Mouse (Mus musculus) ovary, postnatal 10 days (tissue): ENCODE measurements around the gene Sipa1l3.

ENCODE experiments used
- DNase-seq: peaks from one replicate; pipeline ENCODE4 v3.0.0; 2022; ENCODE audit warnings: low spot score

The Sipa1l3 gene

DNA sequence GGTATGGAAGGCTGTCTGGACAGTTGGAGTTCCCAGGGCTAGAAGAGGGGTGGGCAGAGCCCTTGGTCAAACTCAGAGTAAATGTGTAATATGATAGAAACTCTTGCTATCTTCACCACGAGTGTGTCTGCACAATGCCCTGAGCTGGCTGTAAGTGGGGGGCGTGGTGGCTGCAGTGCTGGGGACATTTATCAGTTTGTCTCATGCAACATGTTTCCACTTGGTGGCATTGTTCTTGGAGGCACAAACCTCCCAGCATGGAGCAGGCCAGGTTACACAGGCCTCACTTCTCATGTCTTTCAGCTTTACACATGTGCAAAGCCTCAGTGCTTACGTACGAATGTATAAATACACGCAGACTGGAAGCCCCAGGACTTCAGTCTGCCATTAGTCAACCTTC lies 146.3 kb downstream of the Sipa1l3 start:
- DNase-seq = no peak

DNA sequence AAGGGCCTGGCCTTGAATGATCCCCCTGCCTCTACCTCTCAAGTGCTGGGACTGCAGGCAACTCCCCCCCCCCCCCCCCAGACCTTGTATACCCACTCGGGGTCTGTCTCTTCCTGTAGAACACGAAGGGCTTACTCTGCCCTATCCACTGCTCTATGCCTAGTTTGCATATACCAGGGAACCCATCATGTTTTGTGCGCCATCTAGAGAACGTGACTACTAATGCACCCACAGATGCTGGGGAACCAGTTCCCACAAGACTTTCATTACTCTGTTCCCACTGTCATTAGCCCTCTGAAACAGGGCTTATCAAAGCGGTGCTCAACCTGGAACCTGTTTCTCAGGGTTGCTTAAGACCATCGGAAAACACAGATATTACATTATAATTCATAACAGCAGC lies 148.4 kb downstream of the Sipa1l3 start:
- DNase-seq = no peak

DNA sequence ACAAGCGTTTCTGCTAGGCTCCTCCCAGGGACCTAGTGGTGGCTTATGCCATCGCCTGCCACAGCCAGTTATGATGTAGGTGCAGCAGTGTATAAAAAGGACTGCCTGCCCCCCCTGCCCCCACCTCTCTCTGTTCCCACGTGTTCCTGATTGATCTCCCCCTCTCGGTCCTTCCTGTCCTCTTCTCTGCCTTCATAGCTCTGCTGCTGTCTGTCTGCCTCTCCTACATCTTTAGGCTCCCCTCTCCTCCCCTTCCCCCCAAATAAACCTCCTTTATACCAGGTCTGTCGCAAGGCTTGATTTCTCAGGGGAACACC lies 150.5 kb downstream of the Sipa1l3 start:
- no peak for DNase-seq

DNA sequence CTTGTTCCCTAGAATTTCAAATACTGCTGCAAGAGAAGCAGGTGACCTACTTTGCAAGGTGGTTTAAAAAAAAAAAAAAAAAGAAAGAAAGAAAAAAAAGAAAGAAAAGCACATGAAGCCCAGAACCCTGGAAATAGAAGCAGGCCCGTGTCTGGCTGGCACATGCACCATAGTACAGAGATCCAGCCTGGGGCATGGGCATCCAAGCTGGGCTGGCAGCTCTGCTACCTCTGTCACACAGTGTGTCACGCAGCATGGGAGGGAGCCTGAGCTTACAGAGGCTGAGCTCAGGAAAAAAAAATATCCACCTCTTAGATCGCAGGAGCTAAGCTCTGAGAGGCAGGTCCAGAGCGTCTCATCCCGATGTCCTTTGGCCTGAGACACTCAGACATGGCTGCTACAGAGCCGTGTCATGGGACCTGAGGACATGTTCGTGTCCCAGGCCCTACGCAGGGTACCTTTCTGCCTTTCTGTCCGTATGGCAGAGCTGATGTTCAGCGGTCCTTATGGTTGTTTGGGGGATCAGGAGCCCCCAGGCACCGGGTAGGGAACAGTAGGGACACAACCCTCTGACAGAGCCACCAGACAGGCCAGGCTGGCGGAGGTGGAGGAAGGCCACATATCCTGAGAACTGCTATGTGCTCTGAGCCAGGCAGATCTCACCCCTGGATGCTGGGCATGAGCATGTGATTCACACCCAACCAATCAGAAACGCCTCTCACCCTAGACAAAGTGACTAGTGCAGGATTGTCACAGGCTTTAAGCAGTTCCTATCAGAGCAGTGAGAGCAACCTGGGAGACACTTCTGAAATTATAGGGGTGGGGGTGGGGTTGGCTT lies 151.1 kb downstream of the Sipa1l3 start:
- no peak for DNase-seq

DNA sequence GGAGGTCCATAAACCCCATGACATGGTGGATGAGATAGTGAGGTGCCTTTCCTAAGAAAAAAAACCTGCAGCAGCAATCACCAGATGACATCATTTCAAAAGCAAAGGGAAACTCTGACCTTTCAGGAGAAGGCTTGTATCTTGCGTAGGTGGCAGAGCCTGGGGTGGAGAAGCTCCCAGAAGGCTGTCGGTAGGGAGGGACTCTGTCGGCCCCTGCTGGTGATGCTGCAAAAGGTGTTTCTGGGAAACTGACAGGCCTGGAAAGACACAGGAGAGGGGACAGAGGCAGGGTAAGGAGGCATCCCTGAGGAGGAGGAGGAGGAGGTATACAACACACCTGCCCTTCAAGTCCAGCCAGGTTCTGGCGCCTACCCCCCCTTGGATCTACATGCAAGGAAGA lies 154.4 kb downstream of the Sipa1l3 start:
- no peak for DNase-seq

DNA sequence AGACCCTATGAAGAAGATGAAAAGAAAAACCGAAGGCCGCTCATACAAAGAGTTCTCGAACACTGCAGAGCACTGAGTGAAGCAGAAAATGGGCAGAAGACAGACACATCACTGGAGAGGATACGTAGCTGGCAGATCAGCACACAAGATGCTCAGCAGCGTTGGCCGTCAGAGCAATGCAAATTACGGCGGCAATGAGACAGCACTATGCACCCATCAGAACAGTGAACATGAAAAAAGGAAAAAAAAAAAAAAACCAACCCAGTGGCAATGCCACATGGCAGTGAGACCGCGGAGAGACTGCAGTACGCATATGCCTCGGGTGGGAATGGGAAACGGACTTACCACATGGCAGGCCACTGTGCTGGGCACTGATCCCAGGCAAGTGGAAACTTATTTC lies 156.9 kb downstream of the Sipa1l3 start:
- DNase-seq = no peak

DNA sequence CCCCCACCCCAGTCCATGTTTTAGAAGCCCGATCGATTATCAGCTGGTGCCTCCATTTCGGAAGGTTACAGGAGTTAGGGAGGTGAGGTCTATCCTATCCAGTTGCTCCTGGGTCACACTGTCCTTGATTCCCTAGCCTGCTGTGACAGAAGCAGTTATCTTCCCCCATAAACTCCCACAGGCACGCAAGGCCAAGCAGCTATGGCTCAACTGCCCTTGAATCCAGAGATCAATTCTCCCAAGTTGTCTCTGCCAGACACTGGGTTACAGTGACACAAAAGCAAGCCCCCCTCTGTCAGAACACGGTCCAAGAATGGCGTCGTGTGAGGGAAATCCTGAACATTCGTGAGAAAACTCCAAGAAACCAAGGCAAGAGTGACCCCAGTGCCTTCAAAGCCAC lies 163.0 kb downstream of the Sipa1l3 start:
- DNase-seq = no peak

DNA sequence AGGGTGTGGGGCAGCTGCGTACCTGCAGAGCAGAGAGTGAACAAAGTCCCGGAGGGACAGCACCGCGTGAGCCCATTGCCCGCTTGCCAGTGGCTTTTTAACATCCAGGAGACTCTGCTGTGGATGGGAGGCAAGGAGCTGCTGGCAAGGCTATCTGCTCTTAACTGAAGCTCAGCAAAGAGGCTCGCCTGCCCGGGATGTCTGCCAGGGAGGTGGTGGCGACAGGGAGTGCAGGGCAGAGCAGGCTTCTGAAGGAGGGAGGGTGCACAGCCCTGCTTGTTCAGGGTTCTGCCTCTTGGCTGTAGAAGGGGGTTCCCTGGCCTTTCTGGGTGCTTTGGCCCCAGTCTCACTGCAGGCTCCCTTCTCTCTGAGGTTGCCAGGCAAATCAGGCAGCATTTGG lies 164.3 kb downstream of the Sipa1l3 start:
- DNase-seq = no peak

DNA sequence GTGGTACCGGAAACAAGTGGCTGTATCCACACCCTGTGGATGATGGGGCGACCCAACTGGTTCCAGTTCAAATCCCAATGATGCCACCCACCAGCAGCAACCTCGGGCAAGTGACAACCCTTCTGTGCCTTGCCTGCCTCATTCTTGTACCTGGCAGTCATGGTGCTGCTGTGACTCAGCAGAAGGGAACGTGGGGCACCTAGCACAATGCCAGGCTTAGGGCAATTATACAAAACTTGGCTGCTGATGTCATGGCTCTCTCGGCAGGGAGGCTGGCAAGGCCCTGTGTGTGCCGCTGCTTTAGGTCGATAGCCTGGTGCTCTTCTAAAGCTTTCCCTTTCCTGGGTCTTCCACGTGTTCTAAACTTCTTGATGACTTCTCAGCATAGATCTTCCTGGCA lies 166.2 kb downstream of the Sipa1l3 start:
- no peak for DNase-seq

DNA sequence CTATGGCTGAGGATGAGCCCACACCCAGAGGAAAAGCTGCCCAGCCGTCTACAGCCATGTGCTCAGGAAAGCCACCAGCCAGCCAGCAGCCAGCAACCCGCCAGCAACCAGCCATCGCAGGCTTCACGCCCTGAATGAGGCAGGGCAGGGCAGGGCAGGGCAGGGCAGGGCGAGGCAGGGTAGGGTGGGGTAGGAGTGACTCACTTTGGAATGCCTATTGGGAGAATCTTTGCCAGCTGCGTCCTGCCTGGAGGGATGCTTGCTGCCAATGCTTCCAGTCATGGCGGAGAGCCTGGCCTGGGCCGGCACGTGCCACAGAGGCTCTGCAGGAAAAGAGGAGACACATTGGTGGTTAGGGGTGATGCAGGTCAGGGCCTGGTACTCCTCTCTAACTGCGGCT lies 168.0 kb downstream of the Sipa1l3 start:
- no peak for DNase-seq

DNA sequence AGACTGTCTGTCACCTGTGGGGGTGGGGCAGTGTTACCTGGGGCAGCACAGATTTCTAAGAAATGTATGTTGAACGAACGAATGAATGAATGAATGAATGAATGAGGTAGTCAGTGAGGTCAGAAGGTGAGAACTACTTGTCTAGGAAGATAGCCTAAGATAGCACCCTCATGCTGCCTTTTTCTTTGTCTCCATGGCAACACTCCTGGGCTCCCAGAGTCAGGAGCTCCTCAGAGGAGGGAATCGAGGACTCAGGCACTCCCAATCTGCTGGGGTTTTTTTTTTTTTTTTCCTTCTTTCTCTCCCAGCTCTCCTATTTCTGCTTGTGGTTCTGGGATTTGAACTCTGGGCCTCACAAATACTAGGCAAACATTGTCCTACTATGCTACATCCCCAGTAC lies 172.2 kb downstream of the Sipa1l3 start:
- DNase-seq = no peak

DNA sequence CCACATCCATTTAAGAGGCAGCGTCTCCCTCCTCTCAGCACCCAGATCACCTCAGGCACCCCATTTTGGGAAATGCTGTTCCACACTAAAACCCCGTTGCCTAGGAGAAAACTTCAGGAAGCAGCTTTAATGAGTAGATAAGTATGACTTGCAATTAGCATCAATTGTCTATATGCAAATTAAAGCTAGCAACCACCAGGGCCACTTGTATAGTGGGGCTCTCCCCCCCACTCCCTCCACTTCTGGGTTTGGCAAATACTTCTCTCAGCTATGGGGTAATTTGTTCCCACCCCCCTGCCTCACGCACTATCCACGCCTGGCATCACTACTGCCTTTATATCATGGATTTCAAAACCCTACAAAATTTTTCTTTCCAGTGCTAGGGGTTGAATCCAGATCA lies 172.9 kb downstream of the Sipa1l3 start:
- no peak for DNase-seq

DNA sequence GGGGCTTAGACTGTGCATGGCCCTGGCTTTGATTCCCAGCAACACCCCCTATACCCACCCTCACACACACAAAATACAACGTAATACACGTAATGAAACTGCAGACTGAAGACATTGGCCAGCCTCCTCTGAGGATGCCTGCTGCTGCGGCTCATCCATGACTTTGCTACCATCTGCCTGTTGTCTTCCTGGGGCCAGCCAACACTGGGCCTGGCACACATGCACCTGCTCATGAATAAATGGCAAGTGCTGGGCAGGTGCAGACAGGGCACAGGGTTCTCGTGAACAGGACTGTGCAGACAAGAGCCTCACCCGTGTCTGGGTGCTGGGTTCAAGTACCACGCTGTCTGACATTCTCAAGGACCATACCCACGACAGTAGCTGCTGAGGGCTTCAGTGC lies 174.7 kb downstream of the Sipa1l3 start:
- DNase-seq = no peak

DNA sequence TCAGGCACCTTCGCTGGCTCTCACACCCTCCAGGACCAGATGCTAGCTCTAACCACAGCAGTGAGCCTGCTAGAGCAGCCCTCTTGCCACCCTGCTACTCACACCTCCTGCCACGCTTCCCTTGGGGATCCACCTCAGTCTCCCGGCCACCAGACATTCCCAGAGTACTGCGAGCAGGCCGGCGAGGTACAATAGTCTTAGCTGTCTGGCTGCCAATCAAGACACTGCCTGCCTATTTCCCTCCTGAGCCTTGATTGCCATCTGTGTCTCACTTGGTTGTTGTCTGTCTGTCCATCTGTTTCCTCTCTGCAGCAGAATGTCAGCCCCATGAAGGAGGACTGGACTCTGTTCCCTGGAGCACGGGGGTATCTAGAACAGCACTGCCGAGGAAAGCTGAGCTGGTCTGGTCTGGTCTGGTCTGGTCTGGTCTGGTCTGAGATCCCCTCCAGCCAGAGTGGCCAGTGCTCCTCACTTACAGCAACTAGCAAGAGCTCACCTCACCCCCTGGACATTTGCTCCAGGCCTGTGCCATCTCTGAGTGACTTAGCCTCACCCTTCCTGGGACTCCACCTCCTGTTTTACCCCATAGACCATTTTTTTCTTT lies 175.8 kb downstream of the Sipa1l3 start:
- no peak for DNase-seq

DNA sequence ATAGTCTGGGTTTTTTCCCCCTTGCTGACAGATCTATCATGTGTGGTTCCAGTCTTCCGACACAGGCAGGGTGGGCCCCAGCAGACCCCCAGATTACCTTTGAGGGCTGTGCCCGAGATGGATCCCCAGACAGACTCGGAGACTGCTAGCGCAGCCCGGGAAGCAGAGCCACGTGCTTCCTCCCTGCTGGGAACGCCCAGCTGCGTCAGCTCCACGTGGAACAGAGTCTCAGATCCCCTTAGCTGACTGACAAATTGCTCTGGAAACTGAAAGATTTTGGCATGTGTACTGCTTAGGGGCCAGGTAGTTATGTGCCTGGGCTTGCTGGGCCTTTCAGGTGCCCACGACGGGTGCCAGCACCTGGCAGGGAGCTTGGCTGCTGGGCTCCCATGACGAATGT lies 176.7 kb downstream of the Sipa1l3 start:
- no peak for DNase-seq

DNA sequence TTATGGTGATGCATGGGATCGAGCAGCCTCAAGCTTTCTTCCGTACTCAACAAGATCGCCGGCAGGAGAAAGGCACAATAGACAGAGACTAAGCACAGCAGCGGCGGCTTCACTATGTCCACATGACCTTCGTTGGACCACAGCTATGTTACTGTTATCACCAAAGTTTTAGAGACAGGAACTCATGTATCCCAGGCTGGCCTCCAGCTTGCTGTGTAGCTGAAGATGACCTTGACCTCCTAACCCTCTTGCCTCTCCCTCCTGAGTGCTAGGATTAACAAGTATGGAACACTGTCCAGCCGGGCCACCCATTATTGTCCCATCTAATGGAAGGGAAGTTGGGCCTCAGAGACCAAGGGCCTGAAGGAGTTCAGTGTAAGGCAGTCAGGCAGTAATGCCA lies 177.6 kb downstream of the Sipa1l3 start:
- no peak for DNase-seq

DNA sequence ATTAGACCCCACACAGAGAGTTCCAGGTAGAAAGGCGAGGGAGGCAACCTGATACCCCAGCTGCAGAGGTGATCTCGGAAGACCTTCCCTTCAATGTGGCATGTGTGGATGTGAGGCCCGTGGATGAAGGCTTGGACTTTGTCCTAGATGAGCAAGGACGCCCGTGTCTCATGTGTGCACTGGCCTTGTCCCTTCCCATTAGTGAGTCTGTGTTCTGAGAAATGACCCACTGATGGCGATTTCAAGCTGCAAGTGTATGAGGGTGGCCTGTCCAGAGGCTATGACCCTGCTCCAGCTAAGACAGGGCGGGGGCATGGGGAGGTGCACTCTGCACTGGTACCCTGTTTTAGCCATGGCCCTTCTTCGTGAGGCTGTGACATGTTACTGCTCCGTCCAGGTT lies 178.2 kb downstream of the Sipa1l3 start:
- no peak for DNase-seq

DNA sequence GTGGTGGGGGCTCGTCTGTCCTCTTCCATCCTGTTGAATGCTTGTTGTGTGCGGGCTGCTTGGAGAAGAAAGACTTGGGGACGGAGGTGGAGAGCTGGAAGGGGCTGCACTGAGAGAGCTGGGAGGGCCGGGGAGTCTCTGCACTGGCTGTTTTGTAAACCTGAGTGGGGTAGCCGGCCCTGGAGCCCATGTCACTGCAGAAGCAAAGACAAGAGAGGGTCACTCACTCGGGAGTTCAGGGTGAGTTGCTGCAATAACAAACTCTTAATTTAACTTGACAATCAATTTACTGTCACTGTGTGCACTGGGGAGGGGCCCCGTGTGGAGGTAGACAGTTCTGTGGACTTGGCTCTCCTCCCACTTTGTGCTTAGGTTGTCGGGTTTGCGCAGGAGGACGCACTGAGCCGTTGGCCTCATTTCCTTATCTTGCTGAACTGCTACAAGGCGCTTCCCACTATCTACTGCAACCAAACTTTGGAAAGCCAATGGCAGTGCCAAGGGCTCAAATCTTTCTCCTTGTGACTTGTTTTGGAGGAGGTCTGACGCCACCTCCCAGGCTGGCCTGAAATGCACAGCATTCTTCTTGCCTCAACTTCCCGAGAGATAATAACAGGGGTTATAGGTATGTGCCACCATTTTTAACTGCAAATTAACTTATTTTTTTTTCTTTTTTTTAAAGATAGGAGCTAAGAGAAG lies 179.3 kb downstream of the Sipa1l3 start:
- DNase-seq = no peak

DNA sequence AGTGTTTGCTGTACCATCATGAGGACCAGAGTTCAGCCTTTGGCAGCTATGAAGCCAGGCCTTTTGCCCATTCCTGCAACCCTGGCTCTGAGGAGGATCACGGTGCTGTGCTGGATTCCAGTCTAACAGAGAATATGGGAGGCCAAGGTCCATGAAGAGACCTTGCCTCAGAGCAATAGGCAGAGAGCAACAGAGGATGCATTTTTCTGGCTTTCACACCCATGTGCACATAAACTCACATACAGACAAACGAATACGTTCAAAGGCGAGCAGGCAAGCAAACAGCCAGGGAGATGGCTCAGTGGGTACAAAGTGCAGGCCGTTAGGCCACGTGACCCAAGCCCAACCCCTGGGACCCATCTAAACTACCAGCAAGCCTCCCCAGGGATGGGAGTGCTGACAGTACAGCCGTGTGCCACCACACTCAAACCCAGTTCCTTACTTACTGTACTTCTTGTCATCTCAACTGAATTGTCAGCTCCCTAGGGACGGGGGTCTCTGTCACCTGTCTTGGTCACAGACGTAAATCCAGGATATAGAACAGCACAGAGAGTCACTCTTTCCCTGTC lies 180.0 kb downstream of the Sipa1l3 start:
- DNase-seq = no peak

DNA sequence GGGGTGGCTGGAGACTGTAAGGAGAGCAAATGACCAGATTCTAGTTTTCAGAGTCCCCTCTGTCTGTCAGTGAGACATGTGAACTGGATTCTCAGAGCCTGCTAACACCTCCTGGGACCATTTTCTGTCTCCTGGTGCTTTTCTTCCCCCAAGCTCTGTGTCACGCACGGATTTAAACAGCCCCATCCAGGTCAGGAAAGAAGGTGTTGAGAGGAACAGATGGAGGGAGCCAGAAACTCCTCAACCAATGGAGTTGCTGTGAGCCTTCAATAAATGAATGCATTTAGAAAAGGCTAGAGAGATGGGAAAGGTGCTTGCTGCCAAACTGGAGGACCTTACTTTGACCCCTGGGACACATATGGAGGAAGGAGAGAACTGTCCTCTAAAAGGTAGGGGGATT lies 180.7 kb downstream of the Sipa1l3 start:
- DNase-seq = no peak

DNA sequence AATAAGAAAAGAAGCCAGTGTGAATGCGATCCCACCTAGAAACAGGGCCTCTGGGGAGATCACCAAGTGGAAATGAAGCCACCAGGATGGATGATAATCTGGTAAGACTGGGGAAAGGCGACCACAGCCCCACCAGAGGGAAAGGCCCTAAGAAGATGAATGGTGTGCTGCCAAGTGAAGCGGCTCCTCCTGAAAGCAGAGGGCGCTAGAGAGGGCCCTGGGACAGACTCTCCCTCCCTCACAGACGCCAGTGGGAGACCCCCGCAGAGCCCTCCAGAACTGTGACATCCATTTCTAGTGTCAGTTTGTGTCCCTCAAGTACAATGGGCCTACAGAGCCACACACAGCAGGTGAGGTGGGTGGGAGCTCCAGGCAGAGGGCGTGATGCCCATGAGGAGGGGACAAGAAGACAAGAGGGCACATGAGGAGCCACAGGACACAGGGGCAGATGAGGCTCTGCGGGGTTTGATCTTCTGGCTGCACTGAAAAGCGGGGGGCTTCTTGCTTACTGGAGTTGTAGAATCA lies 181.6 kb downstream of the Sipa1l3 start:
- DNase-seq = no peak

DNA sequence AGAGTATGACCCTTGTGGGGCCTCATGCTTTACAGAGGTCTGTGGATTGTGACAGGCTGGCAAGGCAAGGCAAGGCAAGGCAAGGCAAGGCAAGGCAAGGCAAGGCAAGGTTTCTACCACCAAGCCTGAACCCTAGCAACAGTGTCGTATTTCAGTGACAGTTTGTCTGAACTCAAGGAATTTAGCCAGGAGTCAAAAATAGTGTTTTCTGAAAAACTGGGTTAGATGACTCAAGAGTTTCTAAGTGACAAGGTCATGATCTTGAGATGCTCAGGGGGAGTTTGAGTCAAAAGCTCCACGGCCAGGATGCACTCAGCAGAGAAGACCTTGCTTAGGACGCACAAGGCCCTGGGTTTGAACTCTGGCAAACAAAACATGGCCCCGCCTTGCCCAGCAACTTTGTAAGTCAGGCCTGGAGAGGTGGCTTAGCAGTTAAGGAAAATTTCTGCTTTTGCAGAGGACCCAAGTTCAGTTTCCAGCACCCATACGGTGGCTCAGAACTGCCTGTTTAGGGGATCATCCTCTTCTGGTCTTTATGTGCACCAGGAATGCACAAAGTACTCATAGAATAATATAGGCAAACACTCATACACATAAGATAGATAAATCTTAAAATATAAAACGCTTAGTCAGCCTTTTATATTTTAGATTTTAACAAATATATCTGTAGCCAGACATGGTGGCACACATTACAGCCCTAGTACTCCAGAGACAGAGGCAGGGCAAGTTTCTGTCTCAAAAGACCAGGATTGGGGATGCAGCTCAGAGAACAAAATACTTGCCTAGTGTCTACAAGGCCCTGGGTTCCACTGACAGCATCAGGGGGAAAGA lies 182.4 kb downstream of the Sipa1l3 start:
- DNase-seq = no peak
